Mouse (Mus musculus): Measurements from ENCODE around the gene Pbrm1.

Pbrm1 gene

GRCm38 (mm10) chr14:31018860-31019291, at the start of gene Pbrm1, which contains the start of gene Gnl3:
Gene Pbrm1, plus strand, starts transcription at chr14:31019138.
Gene Gnl3, minus strand, starts transcription at chr14:31019152.
- DNase-seq (ENCODE audit: low read depth, low spot score): peak; percentile 94

- DNase-seq (ENCODE audit: low read depth, low spot score): no peak
Observed at GRCm38 (mm10) chr14:30974204-30974603, 44.7 kb upstream of the Pbrm1 start.

DNA sequence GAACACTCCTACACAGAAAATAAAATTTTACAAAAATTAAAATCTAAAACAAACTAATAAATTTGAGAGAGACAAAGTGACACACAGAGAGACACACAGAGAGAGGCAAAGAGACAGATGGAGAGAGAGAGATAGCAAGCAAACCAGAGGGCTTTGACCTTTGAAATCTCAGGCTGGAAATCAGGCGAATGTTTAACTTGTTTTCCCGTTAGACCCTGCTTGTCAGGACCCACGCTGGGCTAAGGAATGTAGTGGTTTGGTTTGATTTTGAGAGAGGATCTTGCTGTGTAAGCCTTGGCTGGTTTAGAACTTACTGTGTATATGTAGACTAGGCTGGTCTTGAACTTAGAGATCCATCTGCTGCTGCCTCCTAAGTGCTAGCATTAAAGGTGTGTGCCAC, 42.7 kb upstream of the Pbrm1 start:
- no peak for DNase-seq (ENCODE audit: low read depth, low spot score)

- no peak for DNase-seq (ENCODE audit: low read depth, low spot score)
Observed at GRCm38 (mm10) chr14:30996417-30996816, 22.5 kb upstream of the Pbrm1 start.

DNA sequence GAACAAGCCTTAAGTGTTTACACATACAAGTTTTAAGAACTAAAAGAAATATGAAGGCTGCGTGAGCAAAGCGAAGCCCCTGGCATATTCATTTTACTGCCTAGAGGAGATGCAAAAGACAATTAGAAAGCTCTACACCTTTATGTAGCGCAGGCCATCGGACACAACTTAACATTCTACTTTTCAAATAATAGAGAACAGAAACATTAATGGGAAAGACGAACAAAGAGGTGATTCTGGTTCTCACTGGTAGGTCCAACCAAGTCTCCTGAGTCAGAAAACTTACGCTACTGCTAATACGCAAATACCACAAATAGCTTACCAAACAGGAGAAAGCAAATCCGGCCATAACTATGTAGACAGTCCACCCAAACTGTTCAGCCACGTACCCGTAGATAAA, 18.6 kb upstream of the Pbrm1 start:
- no peak for DNase-seq (ENCODE audit: low read depth, low spot score)

DNA sequence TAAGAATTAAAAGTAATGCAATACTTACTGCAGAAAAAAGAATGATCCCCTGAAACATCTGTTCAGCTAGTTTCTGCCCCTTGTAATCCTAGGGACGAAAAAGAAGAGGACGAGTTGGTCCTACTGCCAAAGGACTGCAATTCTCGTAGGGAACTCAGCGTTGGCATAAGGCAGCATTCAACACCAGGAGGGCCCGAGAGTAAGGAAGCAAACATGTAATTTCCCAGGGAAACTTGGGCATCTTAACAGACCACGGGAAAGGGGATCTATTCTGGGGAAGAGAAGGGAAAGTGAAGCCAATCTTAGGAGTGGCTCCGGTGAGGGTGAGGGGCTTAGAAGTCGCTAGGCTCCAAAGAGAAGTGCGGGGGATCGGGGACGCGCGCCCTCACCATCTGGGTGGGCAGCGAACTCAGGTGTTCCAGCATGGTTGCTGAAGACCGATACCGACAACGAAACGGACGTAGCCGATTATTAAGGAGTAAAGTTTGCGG, 18.1 kb upstream of the Pbrm1 start:
- no peak for DNase-seq (ENCODE audit: low read depth, low spot score)

- DNase-seq (ENCODE audit: low read depth, low spot score): peak; percentile 70
Observed at GRCm38 (mm10) chr14:31001307-31002205, 17.4 kb upstream of the Pbrm1 start, which contains the start of the genes Glt8d1 and Spcs1. Gene Glt8d1, plus strand, starts transcription at chr14:31001400. Gene Spcs1, minus strand, starts transcription at chr14:31001672.

GRCm38 (mm10) chr14:31004527-31004926, 14.4 kb upstream of the Pbrm1 start:
- DNase-seq (ENCODE audit: low read depth, low spot score): no peak

- DNase-seq (ENCODE audit: low read depth, low spot score): no peak
Observed at GRCm38 (mm10) chr14:31006779-31007178, 12.2 kb upstream of the Pbrm1 start.

GRCm38 (mm10) chr14:31011588-31011987, 7.3 kb upstream of the Pbrm1 start:
- no peak for DNase-seq (ENCODE audit: low read depth, low spot score)

DNA sequence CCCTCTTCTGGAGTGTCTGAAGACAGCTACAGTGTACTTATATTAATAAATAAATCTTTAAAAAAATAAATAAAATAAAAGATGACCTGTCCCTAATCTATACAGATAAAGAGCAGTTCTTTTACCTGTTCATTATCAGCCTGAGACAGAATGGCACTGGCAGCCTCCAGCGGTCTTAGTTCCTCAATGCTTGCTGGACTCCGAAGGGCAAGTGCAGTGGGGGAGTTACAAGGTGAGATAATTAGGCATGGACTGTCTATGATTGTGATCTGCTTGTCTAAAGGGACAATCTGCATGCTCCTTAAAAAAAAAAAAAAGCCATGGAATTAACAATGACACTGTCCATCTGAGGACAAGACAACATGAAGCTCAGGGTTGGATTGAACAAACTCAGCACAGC, 5.0 kb upstream of the Pbrm1 start:
- no peak for DNase-seq (ENCODE audit: low read depth, low spot score)

DNA sequence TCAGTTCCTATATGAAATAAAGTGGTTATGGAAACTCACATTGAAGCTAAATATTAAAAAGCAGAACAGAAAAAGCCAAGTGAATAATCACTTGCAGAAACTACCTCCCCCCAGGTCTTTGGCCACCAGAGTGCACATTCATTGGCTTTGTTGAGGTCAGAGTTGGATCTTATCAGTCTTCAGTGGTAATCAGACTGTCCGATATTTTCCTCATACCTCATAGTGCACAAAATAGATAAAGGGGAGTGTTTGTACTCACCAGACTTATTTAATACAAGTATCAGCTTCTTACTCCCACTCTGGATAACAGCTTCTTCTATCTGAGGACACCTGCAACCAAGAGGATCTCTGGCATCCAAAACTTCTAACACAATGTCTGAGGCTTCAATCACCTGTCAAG, 2.9 kb upstream of the Pbrm1 start:
- DNase-seq (ENCODE audit: low read depth, low spot score): no peak

- DNase-seq (ENCODE audit: low read depth, low spot score): no peak
Observed at GRCm38 (mm10) chr14:31017854-31018253, 1.1 kb upstream of the Pbrm1 start.

DNA sequence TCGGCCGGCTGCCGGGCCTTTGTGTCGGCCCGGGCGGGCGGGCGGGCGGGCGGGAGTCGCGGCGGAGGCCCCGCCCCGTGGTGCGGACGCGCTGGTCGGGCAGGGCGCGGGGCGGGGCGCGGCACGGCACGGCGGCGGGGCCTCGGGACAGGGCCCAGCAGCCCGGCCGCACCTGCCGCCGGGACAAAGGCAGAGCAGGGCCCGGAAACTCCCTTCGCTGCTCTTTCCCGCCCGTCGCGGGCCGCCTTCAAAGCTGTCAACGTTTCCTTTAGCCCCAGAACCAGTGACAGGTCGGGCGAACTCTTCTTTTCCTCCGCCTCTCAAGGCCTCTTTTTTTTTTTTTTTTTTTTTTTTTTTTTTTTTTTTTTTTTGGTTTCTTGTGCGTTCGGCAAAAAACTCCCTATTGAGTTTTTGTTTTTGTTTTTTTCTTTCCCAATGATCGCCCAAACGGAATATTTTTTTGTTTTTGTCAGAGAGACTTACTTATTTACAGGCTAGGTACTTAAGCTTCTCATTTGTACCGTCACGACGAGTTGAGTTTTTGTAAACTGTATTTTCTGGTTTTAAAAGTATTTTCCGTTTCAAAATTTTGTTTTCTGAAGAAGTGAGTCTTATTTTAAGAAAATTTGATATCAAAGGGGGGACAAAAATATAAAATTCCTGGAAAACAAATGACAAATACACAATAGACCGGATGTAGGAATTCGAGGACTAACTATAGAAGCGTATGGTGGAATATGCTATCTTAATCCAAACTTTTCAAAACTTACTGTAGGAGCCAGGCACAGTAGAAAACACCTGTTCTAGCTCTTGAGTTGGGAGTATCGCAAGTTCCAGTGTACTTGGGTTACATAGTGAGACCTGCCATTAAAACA, 630 bp downstream of the Pbrm1 start:
- DNase-seq (ENCODE audit: low read depth, low spot score): peak; percentile 69

DNA sequence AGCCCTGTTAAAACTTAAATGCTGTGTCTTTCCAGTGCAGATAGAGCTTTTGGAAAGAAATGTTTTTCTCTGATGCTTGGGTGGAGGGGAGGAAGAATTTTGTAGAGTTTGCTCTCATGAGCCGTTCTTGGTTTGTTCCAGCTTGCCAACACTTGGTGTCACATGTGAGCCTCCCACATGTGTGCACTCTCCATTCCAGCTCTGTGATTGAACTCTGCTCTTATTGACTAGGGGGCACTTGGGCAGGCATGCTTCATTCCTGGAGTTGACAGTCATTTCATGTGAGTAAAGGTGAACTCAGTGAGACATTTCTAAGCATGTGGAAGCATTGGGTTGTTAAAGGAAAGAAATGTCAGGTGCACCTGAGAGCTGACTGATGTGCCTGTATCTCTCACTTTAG, 3.6 kb downstream of the Pbrm1 start:
- DNase-seq (ENCODE audit: low read depth, low spot score): no peak

GRCm38 (mm10) chr14:31025785-31026184, 6.8 kb downstream of the Pbrm1 start:
- no peak for DNase-seq (ENCODE audit: low read depth, low spot score)

GRCm38 (mm10) chr14:31045296-31045695, 26.4 kb downstream of the Pbrm1 start:
- no peak for DNase-seq (ENCODE audit: low read depth, low spot score)

GRCm38 (mm10) chr14:31045817-31046216, 26.9 kb downstream of the Pbrm1 start:
- DNase-seq (ENCODE audit: low read depth, low spot score): no peak

GRCm38 (mm10) chr14:31062277-31062676, 43.3 kb downstream of the Pbrm1 start:
- peak; percentile 2 for DNase-seq (ENCODE audit: low read depth, low spot score)

GRCm38 (mm10) chr14:31069086-31069733, 50.3 kb downstream of the Pbrm1 start:
- no peak for DNase-seq (ENCODE audit: low read depth, low spot score)

- DNase-seq (ENCODE audit: low read depth, low spot score): no peak
Observed at GRCm38 (mm10) chr14:31078597-31079208, 59.8 kb downstream of the Pbrm1 start.

Data from forelimb bud, embryonic 11.5 days (tissue).